Mouse (Mus musculus): ENCODE measurements at regions not wholly inside any gene's neighbourhood (a gene's known extent, or its start where the extent isn't known, plus 50 kb on each side); places are given as distances from the start of the nearest gene placed in this dataset.
"Not testable (repeated sequence)": the region's sequence is repeated elsewhere in the genome, so short reads cannot be mapped to it uniquely, and the experiment has no call there.

- H3K27ac ChIP-seq (ENCODE audit: insufficient read depth, low read length): no peak overlapping the region
- H3K4me1 ChIP-seq (ENCODE audit: control insufficient read depth, insufficient read depth, low read length): no peaks in the 10 kb centered on the region
- TF ChIP-seq POLR2A (IDR thresholded peaks at IDR 0.05; ENCODE audit: extremely low read depth, insufficient read depth, low read length) (no peak), CTCF (IDR thresholded peaks at IDR 0.05; ENCODE audit: extremely low read depth, insufficient read depth, low read length) (no peak)
- no peak overlapping the region for H3K4me3 ChIP-seq (ENCODE audit: insufficient read depth, low read length)
Observed at GRCm38 (mm10) chr11:41728839-41729238, 271.8 kb downstream of the Gabrg2 start.

GRCm38 (mm10) chr11:41716616-41717015, 284.0 kb downstream of the Gabrg2 start:
- H3K4me3 ChIP-seq (ENCODE audit: insufficient read depth, low read length): no peak overlapping the region
- TF ChIP-seq POLR2A (IDR thresholded peaks at IDR 0.05; ENCODE audit: extremely low read depth, insufficient read depth, low read length): no peak
- no peak for TF ChIP-seq CTCF (IDR thresholded peaks at IDR 0.05; ENCODE audit: extremely low read depth, insufficient read depth, low read length)
- H3K27ac ChIP-seq (ENCODE audit: insufficient read depth, low read length): no peak overlapping the region
- H3K4me1 ChIP-seq (ENCODE audit: control insufficient read depth, insufficient read depth, low read length): no peaks in the 10 kb centered on the region

GRCm38 (mm10) chr11:41690682-41691081, 310.0 kb downstream of the Gabrg2 start:
- Histone ChIP-seq H3K27ac (ENCODE audit: insufficient read depth, low read length) (no peak overlapping the region), H3K4me3 (ENCODE audit: insufficient read depth, low read length) (no peak overlapping the region), H3K4me1 (ENCODE audit: control insufficient read depth, insufficient read depth, low read length) (no peaks in the 10 kb centered on the region)
- TF ChIP-seq CTCF (IDR thresholded peaks at IDR 0.05; ENCODE audit: extremely low read depth, insufficient read depth, low read length) (no peak), POLR2A (IDR thresholded peaks at IDR 0.05; ENCODE audit: extremely low read depth, insufficient read depth, low read length) (no peak)

GRCm38 (mm10) chr11:41682991-41683390, 317.7 kb downstream of the Gabrg2 start:
- Histone ChIP-seq H3K27ac (ENCODE audit: insufficient read depth, low read length) (no peak overlapping the region), H3K4me3 (ENCODE audit: insufficient read depth, low read length) (no peak overlapping the region), H3K4me1 (ENCODE audit: control insufficient read depth, insufficient read depth, low read length) (no peaks in the 10 kb centered on the region)
- TF ChIP-seq POLR2A (IDR thresholded peaks at IDR 0.05; ENCODE audit: extremely low read depth, insufficient read depth, low read length) (no peak), CTCF (IDR thresholded peaks at IDR 0.05; ENCODE audit: extremely low read depth, insufficient read depth, low read length) (no peak)

- H3K27ac ChIP-seq (ENCODE audit: insufficient read depth, low read length): peak overlapping the region; percentile 56; the same call in 1 of the 2 replicates
- no peak overlapping the region for H3K4me3 ChIP-seq (ENCODE audit: insufficient read depth, low read length)
- H3K4me1 ChIP-seq (ENCODE audit: control insufficient read depth, insufficient read depth, low read length): no peaks in the 10 kb centered on the region
- no peak for TF ChIP-seq CTCF (IDR thresholded peaks at IDR 0.05; ENCODE audit: extremely low read depth, insufficient read depth, low read length)
- no peak for TF ChIP-seq POLR2A (IDR thresholded peaks at IDR 0.05; ENCODE audit: extremely low read depth, insufficient read depth, low read length)
Observed at GRCm38 (mm10) chr11:41652566-41652965, 348.1 kb downstream of the Gabrg2 start.

GRCm38 (mm10) chr11:41645502-41645891, 355.2 kb downstream of the Gabrg2 start:
- TF ChIP-seq POLR2A (IDR thresholded peaks at IDR 0.05; ENCODE audit: extremely low read depth, insufficient read depth, low read length): no peak
- TF ChIP-seq CTCF (IDR thresholded peaks at IDR 0.05; ENCODE audit: extremely low read depth, insufficient read depth, low read length): no peak
- H3K4me1 ChIP-seq (ENCODE audit: control insufficient read depth, insufficient read depth, low read length): no peaks in the 10 kb centered on the region
- no peak overlapping the region for H3K4me3 ChIP-seq (ENCODE audit: insufficient read depth, low read length)
- no peak overlapping the region for H3K27ac ChIP-seq (ENCODE audit: insufficient read depth, low read length)

GRCm38 (mm10) chr11:41644725-41645501, 355.7 kb downstream of the Gabrg2 start:
- Histone ChIP-seq H3K4me1 (ENCODE audit: control insufficient read depth, insufficient read depth, low read length) (no peaks in the 10 kb centered on the region), H3K4me3 (ENCODE audit: insufficient read depth, low read length) (no peak overlapping the region), H3K27ac (ENCODE audit: insufficient read depth, low read length) (no peak overlapping the region)
- TF ChIP-seq POLR2A (IDR thresholded peaks at IDR 0.05; ENCODE audit: extremely low read depth, insufficient read depth, low read length) (no peak), CTCF (IDR thresholded peaks at IDR 0.05; ENCODE audit: extremely low read depth, insufficient read depth, low read length) (no peak)

- Histone ChIP-seq H3K4me3 (ENCODE audit: insufficient read depth, low read length) (no peak overlapping the region), H3K4me1 (ENCODE audit: control insufficient read depth, insufficient read depth, low read length) (no peaks in the 10 kb centered on the region), H3K27ac (ENCODE audit: insufficient read depth, low read length) (no peak overlapping the region)
- TF ChIP-seq CTCF (IDR thresholded peaks at IDR 0.05; ENCODE audit: extremely low read depth, insufficient read depth, low read length): no peak
Observed at GRCm38 (mm10) chr11:41644083-41644482, 356.6 kb downstream of the Gabrg2 start.

- Histone ChIP-seq H3K4me1 (ENCODE audit: control insufficient read depth, insufficient read depth, low read length) (no peaks in the 10 kb centered on the region), H3K27ac (ENCODE audit: insufficient read depth, low read length) (no peak overlapping the region), H3K4me3 (ENCODE audit: insufficient read depth, low read length) (no peak overlapping the region)
- TF ChIP-seq CTCF (IDR thresholded peaks at IDR 0.05; ENCODE audit: extremely low read depth, insufficient read depth, low read length): no peak
- no peak for TF ChIP-seq POLR2A (IDR thresholded peaks at IDR 0.05; ENCODE audit: extremely low read depth, insufficient read depth, low read length)
Observed at GRCm38 (mm10) chr11:41599006-41599405, 401.7 kb downstream of the Gabrg2 start.

- TF ChIP-seq CTCF (IDR thresholded peaks at IDR 0.05; ENCODE audit: extremely low read depth, insufficient read depth, low read length): no peak
- no peak for TF ChIP-seq POLR2A (IDR thresholded peaks at IDR 0.05; ENCODE audit: extremely low read depth, insufficient read depth, low read length)
- Histone ChIP-seq H3K4me1 (ENCODE audit: control insufficient read depth, insufficient read depth, low read length) (no peaks in the 10 kb centered on the region), H3K4me3 (ENCODE audit: insufficient read depth, low read length) (no peak overlapping the region), H3K27ac (ENCODE audit: insufficient read depth, low read length) (no peak overlapping the region)
Observed at GRCm38 (mm10) chr11:41598431-41598830, 402.2 kb downstream of the Gabrg2 start.

GRCm38 (mm10) chr11:41591426-41591825, 409.2 kb downstream of the Gabrg2 start:
- not testable (repeated sequence) for H3K4me1 ChIP-seq (ENCODE audit: control insufficient read depth, insufficient read depth, low read length); H3K27ac ChIP-seq (ENCODE audit: insufficient read depth, low read length); H3K4me3 ChIP-seq (ENCODE audit: insufficient read depth, low read length)
